Mouse (Mus musculus): ENCODE measurements around the gene Atad1.

The Atad1 gene

DNA sequence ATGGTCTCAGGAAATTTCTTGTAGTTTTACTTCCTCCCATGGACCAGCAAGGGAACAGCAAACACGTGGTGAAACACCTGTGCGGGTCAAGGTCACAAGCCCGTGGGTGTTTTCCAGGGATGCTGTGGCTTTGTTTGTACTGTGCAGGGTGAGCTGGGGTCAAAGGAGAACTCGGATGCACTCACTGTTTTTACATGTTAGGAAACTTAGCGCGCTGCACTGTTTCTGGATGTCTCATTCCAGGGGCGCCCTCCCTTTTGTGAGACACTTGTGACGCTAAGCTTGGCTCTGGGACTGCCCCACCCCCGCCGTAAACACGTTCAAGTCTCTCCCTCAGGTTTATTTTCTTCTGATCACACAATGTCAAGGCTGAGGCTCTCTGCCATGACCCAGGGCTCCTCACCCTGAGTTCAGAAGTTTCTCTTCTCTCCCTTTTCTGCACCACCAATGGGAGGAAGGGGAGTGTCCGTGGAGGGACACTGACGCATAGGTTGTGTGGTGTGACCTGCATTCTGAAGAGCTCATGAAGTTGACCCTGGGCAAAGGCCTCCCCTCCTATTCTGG lies 112.7 kb downstream of the Atad1 start:
- CTCF ChIA-PET: no interaction called here

DNA sequence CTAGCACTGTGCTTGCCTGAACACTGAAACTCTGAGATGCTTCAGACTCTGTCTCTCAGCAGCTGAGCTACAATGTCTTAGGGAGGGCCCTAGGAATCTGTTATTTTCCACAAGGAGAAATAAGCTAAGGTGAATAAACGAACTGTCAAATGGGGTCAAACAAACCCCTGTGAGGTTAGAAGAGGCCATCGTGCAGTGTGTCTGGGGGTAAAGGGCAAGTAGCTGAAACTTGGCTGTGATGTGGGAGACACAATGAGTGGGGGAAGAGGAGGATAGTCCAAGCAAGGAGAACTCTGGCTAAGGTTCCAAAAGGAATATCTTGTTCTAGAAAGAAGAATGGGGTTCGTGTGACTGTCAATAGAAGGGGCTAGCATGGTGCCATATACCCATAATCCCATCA lies 117.4 kb downstream of the Atad1 start:
- CTCF ChIA-PET: no interaction called here
